Mouse (Mus musculus) midbrain, embryonic 16.5 days (tissue): ENCODE data around the gene Magee2. TPM values are rescaled to one million over a fixed set of nuclear protein-coding genes. Genes with fewer than 3 reads are reported as not detected.
"Not testable (repeated sequence)": the region's sequence is repeated elsewhere in the genome, so short reads cannot be mapped to it uniquely, and the experiment has no call there.

Source experiments
- ATAC-seq: fragments of 200-750 bp; cut with Nextera tagmentation; 2 replicates; pipeline ENCODE4 v1.8.0; 2017; ENCODE audit warnings: moderate TSS enrichment
- H3K27ac ChIP-seq: fragments of 300-500 bp; sonication (generic); 2 replicates; pipeline ENCODE4 v1.5.1; 2014; ENCODE audit warnings: mild to moderate bottlenecking, low read length, mixed read lengths
- H3K27me3 ChIP-seq: fragments of 300-500 bp; sonication (generic); 2 replicates; pipeline ENCODE4 v1.6.1; 2014; ENCODE audit warnings: low read depth, low read length, mixed read lengths; ENCODE audit not compliant: control insufficient read depth, insufficient read depth
- H3K36me3 ChIP-seq: fragments of 300-500 bp; sonication (generic); 2 replicates; pipeline ENCODE4 v1.6.1; 2014; ENCODE audit warnings: mild to moderate bottlenecking, low read length, moderate library complexity, mixed read lengths; ENCODE audit not compliant: control insufficient read depth, insufficient read depth
- H3K4me1 ChIP-seq: fragments of 300-500 bp; sonication (generic); 2 replicates; pipeline ENCODE4 v1.6.1; 2014; ENCODE audit warnings: mild to moderate bottlenecking, low read length, mixed read lengths; ENCODE audit not compliant: control insufficient read depth, insufficient read depth
- H3K4me2 ChIP-seq: fragments of 300-500 bp; sonication (generic); 2 replicates; pipeline ENCODE4 v1.6.1; 2014; ENCODE audit warnings: mild to moderate bottlenecking, low read length, mixed read lengths
- H3K4me3 ChIP-seq: fragments of 300-500 bp; sonication (generic); 2 replicates; pipeline ENCODE4 v1.5.1; 2014; ENCODE audit warnings: low read depth, mild to moderate bottlenecking, low read length, moderate library complexity, mixed read lengths
- H3K9ac ChIP-seq: fragments of 300-500 bp; sonication (generic); 2 replicates; pipeline ENCODE4 v1.6.1; 2014; ENCODE audit warnings: low read depth, low read length, mixed read lengths
- H3K9me3 ChIP-seq: fragments of 300-500 bp; sonication (generic); replicated peaks from 2 replicates; pipeline ENCODE4 v1.6.1; 2014; ENCODE audit warnings: mild to moderate bottlenecking, low read length, mixed read lengths; ENCODE audit not compliant: control insufficient read depth, poor library complexity, severe bottlenecking
- WGBS: fragments of 180-500 bp; shearing (Covaris S2); extraction: QIAGEN DNeasy Blood & Tissue Kit; methylation state at CpG from one replicate; pipeline ENCODE4 v1.1.7; 2014; 5-methylcytosine and 5-hydroxymethylcytosine counted together
- polyA plus RNA-seq: library from polyadenylated mRNA; unstranded; fragments of >200 nt; fragmentation: Nextera tagmentation; extraction: Ambion mirVana; gene quantifications from 2 replicates; pipeline ENCODE4 v1.2.1, GENCODE M21; 2015

Gene Magee2
- polyA plus RNA-seq: 38.8 and 41.3 TPM in 2 replicates

DNA sequence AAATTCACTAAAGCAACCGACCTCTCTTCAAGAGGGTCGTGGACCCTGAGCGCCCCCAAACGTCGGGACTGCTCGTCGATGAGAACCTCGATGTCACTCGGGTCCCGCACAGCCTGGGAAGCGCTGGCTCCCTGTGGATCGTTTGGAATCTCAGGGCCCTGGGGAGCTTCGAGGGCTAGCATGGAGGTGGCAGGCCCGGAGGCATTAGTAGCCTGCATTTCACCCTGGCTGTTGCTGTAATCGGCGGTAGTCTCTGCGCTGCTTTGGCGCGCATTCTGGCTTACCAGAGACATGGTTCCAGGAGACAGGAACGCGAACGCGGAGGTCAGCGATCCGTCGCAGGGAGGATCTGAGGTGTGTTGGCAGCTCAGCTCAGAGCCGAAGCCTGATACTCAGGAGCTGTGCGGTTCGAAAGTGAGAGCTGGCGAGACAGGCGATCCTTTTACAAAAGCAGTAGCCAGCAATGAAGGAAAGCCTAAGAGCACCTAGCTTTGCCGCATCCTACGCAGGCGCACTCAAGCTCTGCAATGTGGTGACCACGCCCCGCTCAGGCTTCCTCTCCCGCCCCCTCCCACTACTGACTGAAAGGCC lies at the start of gene Magee2:
Gene Magee2 (minus strand): TSS at position 517 of the 591 bp plus-strand sequence.
- peak within 1 kb of the TSS; percentile 55 for H3K4me2 ChIP-seq
- no peaks in the 10 kb centered on the region for H3K4me1 ChIP-seq
- peaks cover 32% of the 10 kb centered on the region for H3K27me3 ChIP-seq
- H3K27ac ChIP-seq: peak within 1 kb of the TSS; percentile 82
- ATAC-seq: peak; percentile 98
- H3K36me3 ChIP-seq: no peaks in the 10 kb centered on the region
- peak within 1 kb of the TSS; percentile 44 for H3K4me3 ChIP-seq
- no peaks in the 10 kb centered on the region for H3K9me3 ChIP-seq
- WGBS: 16% methylated on average over 37 of the region's 37 CpGs
- peak within 1 kb of the TSS; percentile 64 for H3K9ac ChIP-seq

DNA sequence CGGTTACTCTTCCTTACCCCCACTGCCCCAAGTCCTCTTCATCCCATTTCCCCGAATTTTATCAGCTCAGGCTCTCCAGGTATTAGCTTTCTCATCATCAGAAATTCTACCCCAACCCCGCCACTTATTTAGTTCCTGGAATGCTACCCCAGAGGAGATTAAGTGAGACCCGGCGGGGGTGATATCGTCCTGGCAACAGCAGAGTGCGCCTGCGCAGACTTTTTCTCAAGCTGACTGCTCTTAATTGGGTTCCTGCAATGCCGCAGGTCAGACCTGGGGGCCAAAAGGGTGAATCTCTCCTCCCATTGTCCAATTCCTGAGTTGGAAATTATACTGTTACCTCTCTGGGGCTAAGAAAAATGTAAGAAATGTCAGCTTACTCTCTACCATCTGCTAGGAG lies 3.5 kb downstream of the Magee2 start:
- Histone ChIP-seq H3K4me3 (no peak overlapping the region), H3K9ac (no peak overlapping the region), H3K27me3 (peaks cover 32% of the 10 kb centered on the region), H3K27ac (no peak overlapping the region), H3K4me1 (no peaks in the 10 kb centered on the region), H3K36me3 (no peaks in the 10 kb centered on the region), H3K9me3 (no peaks in the 10 kb centered on the region), H3K4me2 (0 out of 2 replicates have a peak overlapping the region, but pooled peaks have one; percentile 19)
- WGBS: 31% methylated on average over 9 of the region's 9 CpGs
- ATAC-seq: no peak

DNA sequence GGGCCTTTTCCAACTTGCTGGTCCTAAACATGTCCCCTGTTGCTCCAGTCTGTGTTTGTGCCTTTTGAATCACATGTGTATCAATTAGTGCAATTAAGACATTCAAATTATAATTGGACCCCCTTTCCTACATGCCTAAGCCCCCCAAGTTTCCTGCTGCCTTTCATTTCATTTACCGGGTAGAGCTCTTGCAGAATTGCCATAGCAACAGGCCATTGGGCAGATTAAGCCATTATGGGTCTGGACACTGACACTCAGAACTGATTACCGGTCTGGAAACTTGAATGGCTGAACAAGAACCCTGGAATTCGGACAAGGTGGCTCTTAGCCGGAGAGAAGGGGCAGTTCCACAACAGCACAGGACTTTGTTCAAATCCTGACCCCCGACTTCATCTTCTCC lies 39.5 kb downstream of the Magee2 start:
- not testable (repeated sequence) for H3K4me2 ChIP-seq, H3K9ac ChIP-seq, H3K4me3 ChIP-seq, H3K27me3 ChIP-seq, H3K4me1 ChIP-seq, H3K9me3 ChIP-seq, H3K27ac ChIP-seq, H3K36me3 ChIP-seq
- WGBS: 46% methylated on average over 4 of the region's 5 CpGs
- peak; percentile 60; the same call in 1 of the 2 replicates for ATAC-seq

DNA sequence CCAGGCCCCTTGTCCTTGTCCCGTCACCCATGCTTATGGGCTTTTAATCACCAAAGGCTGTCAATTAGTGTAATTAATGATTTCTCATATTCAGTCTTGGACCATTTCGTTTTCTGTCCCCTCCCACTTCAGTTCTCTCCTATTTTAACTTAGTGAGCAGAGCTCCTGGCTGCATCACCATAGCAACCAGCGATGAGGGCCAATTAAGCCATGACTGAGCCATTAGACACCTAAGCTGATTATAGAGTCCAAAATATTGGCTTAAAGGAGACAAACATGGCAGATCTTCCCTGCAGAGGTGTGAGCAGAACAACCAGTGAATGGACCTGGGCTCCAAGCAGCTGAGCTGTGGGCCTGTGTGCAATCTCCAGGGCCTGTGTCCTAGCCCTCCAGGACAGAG lies 40.1 kb downstream of the Magee2 start:
- peak; percentile 87 for ATAC-seq
- H3K4me1 ChIP-seq, H3K27me3 ChIP-seq, H3K4me3 ChIP-seq, H3K9me3 ChIP-seq, H3K9ac ChIP-seq, H3K27ac ChIP-seq, H3K36me3 ChIP-seq, H3K4me2 ChIP-seq: not testable (repeated sequence)
- 67% methylated on average over 1 of the region's 3 CpGs for WGBS

DNA sequence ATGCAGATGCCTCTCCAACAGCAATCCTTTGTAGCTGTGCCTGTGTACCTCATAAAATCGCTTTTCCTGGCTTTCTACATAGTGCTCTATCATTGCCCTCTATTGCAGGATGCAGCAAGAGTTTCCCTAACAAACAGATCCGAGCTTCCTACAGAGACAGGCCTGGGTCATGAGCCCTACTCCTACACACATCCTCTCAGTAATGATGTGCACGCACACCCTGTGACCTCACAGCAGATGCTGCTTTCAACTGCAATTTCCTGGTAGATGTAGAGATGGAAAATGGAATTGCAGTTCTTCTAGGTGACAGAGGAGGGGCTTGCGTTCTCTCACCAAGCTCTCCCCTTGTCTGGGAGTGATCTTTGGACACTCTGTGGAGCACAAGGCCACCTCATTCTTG lies 43.4 kb downstream of the Magee2 start:
- H3K27ac ChIP-seq, H3K9ac ChIP-seq, H3K4me2 ChIP-seq, H3K4me1 ChIP-seq, H3K27me3 ChIP-seq, ATAC-seq, H3K36me3 ChIP-seq, H3K4me3 ChIP-seq, H3K9me3 ChIP-seq: not testable (repeated sequence)
- 57% methylated on average over 3 of the region's 4 CpGs for WGBS

Other genes starting within 250 kb of the Magee2 start
- gene Zdhhc15, start 186.2 kb downstream of the Magee2 start, polyA plus RNA-seq: 4.2 and 4.4 TPM in 2 replicates
- 28.9 and 29.4 TPM in 2 replicates for gene Pbdc1, start 222.5 kb upstream of the Magee2 start, polyA plus RNA-seq